Mouse (Mus musculus) small intestine, adult 2 months (tissue): ENCODE data around the gene Otud5.

Experiments
- CTCF ChIP-seq: fragments of 200-500 bp; IDR thresholded peaks from 2 replicates; pipeline ENCODE4 v1.5.1; 2012; ENCODE audit warnings: low read depth, mild to moderate bottlenecking, control low read depth, inconsistent platforms, low read length, moderate library complexity, mixed read lengths; ENCODE audit not compliant: insufficient replicate concordance, insufficient read length; ENCODE audit errors: extremely low read depth
- POLR2A ChIP-seq: fragments of 200-500 bp; IDR thresholded peaks from 2 replicates; pipeline ENCODE4 v1.6.1; 2012; ENCODE audit warnings: low read depth, mild to moderate bottlenecking, control low read depth, inconsistent platforms, low read length, moderate library complexity

DNA sequence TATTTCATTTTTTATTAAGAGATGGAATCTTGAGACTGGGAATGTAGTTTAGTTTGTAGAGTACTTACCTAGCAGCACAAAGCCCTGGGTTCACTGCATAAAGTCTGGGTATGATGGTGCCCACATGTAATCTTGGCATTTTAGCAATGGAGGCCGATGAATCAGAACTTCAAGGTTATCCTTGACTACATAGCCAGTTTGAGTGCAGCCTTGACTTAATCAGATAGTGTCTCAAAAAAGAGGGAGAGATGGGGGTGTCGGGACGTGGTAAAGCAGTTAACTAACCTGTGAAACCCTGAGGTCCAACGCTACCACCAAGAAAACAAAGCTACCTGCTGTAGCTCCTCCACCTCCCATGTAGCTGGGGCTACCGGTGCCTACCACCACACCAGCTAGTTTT is 63.3 kb downstream of the Otud5 start:
- no peak for TF ChIP-seq CTCF
- no peak for TF ChIP-seq POLR2A
